Mouse (Mus musculus): ENCODE measurements around the gene Pepd. TPM values are rescaled to one million over a fixed set of nuclear protein-coding genes. Genes with fewer than 3 reads are reported as not detected.

Gene Pepd
- polyA plus RNA-seq, 1 experiment from 2014 or later: 63.7 TPM

DNA sequence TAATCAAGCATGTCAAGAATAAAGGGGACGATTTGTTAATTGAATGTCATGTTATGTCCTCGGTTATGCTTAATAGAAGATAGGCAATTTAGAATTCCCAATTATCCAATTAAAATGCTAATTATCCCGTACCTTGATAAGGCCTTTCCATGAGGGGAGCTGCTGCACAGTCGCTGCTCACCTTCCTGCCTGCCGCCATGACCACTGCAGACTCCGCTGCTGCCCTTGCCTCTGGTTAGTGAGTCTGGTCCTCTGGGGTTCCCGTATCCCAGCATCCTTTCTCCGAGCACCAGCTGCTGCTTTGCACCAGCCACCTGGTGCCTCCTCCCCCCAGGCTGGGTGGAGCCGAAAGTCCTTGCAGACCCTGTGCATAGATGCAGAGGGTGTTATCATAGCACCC lies 101.0 kb downstream of the Pepd start:
- 77% methylated on average over 9 of the region's 9 CpGs for WGBS

DNA sequence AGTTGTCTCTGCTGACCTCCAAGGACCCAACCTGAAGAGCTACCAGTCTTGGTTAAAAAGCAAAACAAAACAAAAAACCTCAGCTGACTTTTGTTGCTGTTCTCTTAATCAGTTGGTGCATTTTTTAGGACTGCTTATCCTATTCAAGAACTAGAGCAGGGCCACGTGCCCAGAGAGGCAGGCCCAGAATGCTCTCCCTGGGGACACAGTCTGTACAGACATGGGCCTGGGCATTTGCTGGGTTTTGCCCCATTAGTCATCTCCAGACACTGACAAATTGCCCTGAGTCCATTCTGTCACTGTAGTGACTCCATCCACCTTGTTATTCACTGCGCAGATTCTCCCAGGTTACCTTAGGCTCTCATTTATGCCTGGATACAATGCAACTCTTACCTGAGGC lies 103.1 kb downstream of the Pepd start:
- no peaks in the 10 kb centered on the region for H3K36me3 ChIP-seq (ENCODE audit: control insufficient read depth, insufficient read depth, low read length)
- no peak overlapping the region for H3K4me2 ChIP-seq (replicated peaks; ENCODE audit: low read depth, low read length)
- H3K9me3 ChIP-seq (ENCODE audit: control insufficient read depth, low read depth, low read length): no peaks in the 10 kb centered on the region
- H3K27ac ChIP-seq (ENCODE audit: low read length): no peak overlapping the region
- WGBS: 89% methylated on average over 2 of the region's 2 CpGs
- H3K9ac ChIP-seq (replicated peaks; ENCODE audit: low read depth, low read length): no peak overlapping the region
- no peak overlapping the region for H3K4me3 ChIP-seq (ENCODE audit: low read depth, low read length)
- H3K27me3 ChIP-seq (ENCODE audit: control insufficient read depth, insufficient read depth, low read length): no peaks in the 10 kb centered on the region
- no peaks in the 10 kb centered on the region for H3K4me1 ChIP-seq (ENCODE audit: control insufficient read depth, insufficient read depth, low read length)
- no peak for ATAC-seq (ENCODE audit: insufficient number of reproducible peaks, insufficient read depth, low FRiP score, low read depth)

More for the DNA sequence above, 101.0 kb downstream of the Pepd start:
- no peak for ATAC-seq (ENCODE audit: insufficient number of reproducible peaks, insufficient read depth, low FRiP score, low read depth)
- no peaks in the 10 kb centered on the region for H3K36me3 ChIP-seq (ENCODE audit: control insufficient read depth, insufficient read depth, low read length)
- no peak overlapping the region for H3K27ac ChIP-seq (ENCODE audit: low read length)
- H3K9me3 ChIP-seq (ENCODE audit: control insufficient read depth, low read depth, low read length): no peaks in the 10 kb centered on the region
- H3K9ac ChIP-seq (replicated peaks; ENCODE audit: low read depth, low read length): no peak overlapping the region
- H3K4me2 ChIP-seq (replicated peaks; ENCODE audit: low read depth, low read length): no peak overlapping the region
- no peaks in the 10 kb centered on the region for H3K4me1 ChIP-seq (ENCODE audit: control insufficient read depth, insufficient read depth, low read length)
- H3K27me3 ChIP-seq (ENCODE audit: control insufficient read depth, insufficient read depth, low read length): no peaks in the 10 kb centered on the region
- H3K4me3 ChIP-seq (ENCODE audit: low read depth, low read length): no peak overlapping the region

DNA sequence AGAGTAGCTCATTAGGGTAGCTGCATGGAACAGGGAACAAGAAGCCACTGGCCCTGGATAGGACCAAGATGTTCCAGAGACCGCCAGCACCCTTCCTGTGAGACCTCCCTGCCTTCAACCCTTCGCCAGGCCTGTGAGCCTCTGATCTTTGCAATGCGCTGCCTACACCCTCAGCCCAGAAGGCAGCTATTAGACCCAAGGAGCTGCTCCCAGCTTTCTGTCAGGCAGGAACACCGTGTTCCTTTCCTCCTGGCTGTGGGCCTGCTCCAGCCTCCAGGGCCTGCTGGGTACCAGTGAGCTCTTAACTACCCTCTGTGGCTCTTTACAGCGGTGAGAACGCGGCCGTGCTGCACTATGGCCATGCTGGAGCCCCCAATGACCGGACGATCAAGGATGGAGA lies 109.2 kb downstream of the Pepd start:
- ATAC-seq (ENCODE audit: insufficient number of reproducible peaks, insufficient read depth, low FRiP score, low read depth): no peak
- H3K36me3 ChIP-seq (ENCODE audit: control insufficient read depth, insufficient read depth, low read length): no peaks in the 10 kb centered on the region
- H3K27ac ChIP-seq (ENCODE audit: low read length): no peak overlapping the region
- no peaks in the 10 kb centered on the region for H3K27me3 ChIP-seq (ENCODE audit: control insufficient read depth, insufficient read depth, low read length)
- H3K9ac ChIP-seq (replicated peaks; ENCODE audit: low read depth, low read length): no peak overlapping the region
- no peak overlapping the region for H3K4me3 ChIP-seq (ENCODE audit: low read depth, low read length)
- 89% methylated on average over 10 of the region's 10 CpGs for WGBS
- H3K9me3 ChIP-seq (ENCODE audit: control insufficient read depth, low read depth, low read length): no peaks in the 10 kb centered on the region
- no peak overlapping the region for H3K4me2 ChIP-seq (replicated peaks; ENCODE audit: low read depth, low read length)
- H3K4me1 ChIP-seq (ENCODE audit: control insufficient read depth, insufficient read depth, low read length): no peaks in the 10 kb centered on the region

DNA sequence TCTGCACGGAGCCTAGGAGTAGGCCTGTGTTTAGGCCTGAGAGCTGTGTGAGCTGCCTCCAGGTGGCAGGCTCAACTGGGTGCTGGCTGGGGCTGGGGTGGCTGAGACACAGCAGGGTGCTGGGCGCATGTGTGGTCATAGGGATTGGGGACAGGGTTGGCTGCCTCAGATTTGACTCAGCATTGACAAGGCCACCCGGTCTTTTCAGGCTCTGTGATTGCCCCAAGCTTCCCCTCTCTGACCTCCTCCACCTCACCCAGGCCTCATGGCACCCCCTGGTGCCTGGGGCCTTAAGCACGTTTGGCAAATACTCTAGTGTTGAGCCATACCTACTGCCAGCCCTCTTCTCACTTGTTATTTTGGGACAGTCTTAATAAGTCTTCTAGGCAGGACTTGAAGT lies 111.1 kb downstream of the Pepd start:
- Histone ChIP-seq H3K9me3 (ENCODE audit: control insufficient read depth, low read depth, low read length) (no peaks in the 10 kb centered on the region), H3K36me3 (ENCODE audit: control insufficient read depth, insufficient read depth, low read length) (no peaks in the 10 kb centered on the region), H3K4me3 (ENCODE audit: low read depth, low read length) (no peak overlapping the region), H3K4me2 (replicated peaks; ENCODE audit: low read depth, low read length) (no peak overlapping the region), H3K27me3 (ENCODE audit: control insufficient read depth, insufficient read depth, low read length) (no peaks in the 10 kb centered on the region), H3K4me1 (ENCODE audit: control insufficient read depth, insufficient read depth, low read length) (no peaks in the 10 kb centered on the region), H3K9ac (replicated peaks; ENCODE audit: low read depth, low read length) (no peak overlapping the region), H3K27ac (ENCODE audit: low read length) (no peak overlapping the region)
- no peak for ATAC-seq (ENCODE audit: insufficient number of reproducible peaks, insufficient read depth, low FRiP score, low read depth)
- 83% methylated on average over 4 of the region's 4 CpGs for WGBS

DNA sequence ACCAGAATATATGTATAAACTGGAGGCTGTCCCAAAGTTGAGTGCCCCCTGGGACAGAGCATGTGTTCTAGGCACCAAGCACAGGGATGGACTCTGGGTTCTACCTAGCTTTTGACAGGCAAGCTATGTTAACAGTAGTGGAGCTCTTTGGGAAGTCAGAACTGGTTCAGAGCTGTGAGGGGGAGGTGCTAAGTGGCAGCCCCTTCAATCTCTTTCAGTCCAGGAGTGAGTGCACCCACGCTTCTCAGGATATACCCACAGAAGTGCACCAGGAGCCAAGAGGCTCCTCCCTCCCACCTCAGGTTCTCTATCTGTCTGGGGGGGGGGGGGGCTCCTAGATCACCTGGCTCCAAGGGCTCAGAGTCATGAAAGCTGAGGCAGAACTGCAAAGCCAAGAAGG lies 112.2 kb downstream of the Pepd start:
- no peak overlapping the region for H3K4me3 ChIP-seq (ENCODE audit: low read depth, low read length)
- no peaks in the 10 kb centered on the region for H3K27me3 ChIP-seq (ENCODE audit: control insufficient read depth, insufficient read depth, low read length)
- WGBS: 69% methylated on average over 1 of the region's 1 CpGs
- no peak overlapping the region for H3K4me2 ChIP-seq (replicated peaks; ENCODE audit: low read depth, low read length)
- H3K9ac ChIP-seq (replicated peaks; ENCODE audit: low read depth, low read length): no peak overlapping the region
- no peak for ATAC-seq (ENCODE audit: insufficient number of reproducible peaks, insufficient read depth, low FRiP score, low read depth)
- no peaks in the 10 kb centered on the region for H3K4me1 ChIP-seq (ENCODE audit: control insufficient read depth, insufficient read depth, low read length)
- no peaks in the 10 kb centered on the region for H3K36me3 ChIP-seq (ENCODE audit: control insufficient read depth, insufficient read depth, low read length)
- no peak overlapping the region for H3K27ac ChIP-seq (ENCODE audit: low read length)
- no peaks in the 10 kb centered on the region for H3K9me3 ChIP-seq (ENCODE audit: control insufficient read depth, low read depth, low read length)

DNA sequence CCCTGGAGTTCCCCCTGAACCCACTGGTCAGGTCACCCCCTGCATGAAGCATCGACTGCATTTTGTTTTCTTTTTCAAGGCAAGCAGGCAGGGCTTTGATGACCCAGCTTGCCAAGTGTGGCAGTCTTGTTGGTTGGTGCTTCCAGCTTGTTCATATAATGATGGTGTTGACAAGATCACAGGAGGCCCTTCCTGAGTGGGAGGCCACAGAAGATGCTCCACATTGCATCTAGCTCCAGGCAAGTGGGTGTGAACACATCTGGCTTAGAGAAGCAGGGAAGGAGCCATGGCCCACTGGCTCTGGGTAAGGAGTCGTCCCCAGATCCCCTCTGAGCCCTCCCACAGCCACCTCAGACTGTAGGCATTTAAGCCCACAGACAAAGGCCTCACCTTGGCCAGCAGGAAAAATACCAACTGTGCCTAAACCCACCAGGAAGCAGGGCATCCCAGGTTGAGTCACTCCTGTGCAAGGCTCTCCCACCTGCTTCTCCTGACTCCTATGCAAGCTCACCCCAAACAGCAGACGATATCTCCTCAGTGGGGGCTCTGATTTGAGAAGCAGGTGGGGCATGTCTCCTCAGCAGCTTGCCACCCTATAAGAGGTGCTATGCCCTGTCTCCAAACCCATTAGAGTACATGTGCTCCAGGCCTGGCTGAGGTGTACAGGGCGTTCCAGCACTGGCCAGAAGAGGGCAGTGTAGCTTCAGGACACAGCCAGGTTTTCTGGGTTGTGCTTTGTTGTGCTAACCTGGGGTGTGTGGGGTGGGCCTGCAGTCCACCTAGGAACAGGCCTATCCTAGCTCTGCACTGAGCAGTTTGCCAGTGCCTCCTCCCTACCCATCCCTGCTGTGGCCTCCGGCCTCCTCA lies 113.5 kb downstream of the Pepd start:
- Histone ChIP-seq H3K9me3 (ENCODE audit: control insufficient read depth, low read depth, low read length) (no peaks in the 10 kb centered on the region), H3K9ac (replicated peaks; ENCODE audit: low read depth, low read length) (no peak overlapping the region), H3K4me2 (replicated peaks; ENCODE audit: low read depth, low read length) (no peak overlapping the region), H3K4me3 (ENCODE audit: low read depth, low read length) (no peak overlapping the region), H3K27ac (ENCODE audit: low read length) (no peak overlapping the region), H3K36me3 (ENCODE audit: control insufficient read depth, insufficient read depth, low read length) (no peaks in the 10 kb centered on the region), H3K27me3 (ENCODE audit: control insufficient read depth, insufficient read depth, low read length) (no peaks in the 10 kb centered on the region), H3K4me1 (ENCODE audit: control insufficient read depth, insufficient read depth, low read length) (no peaks in the 10 kb centered on the region)
- ATAC-seq (ENCODE audit: insufficient number of reproducible peaks, insufficient read depth, low FRiP score, low read depth): peak; percentile 43; the same call in 1 of the 2 replicates
- WGBS: 44% methylated on average over 5 of the region's 5 CpGs

DNA sequence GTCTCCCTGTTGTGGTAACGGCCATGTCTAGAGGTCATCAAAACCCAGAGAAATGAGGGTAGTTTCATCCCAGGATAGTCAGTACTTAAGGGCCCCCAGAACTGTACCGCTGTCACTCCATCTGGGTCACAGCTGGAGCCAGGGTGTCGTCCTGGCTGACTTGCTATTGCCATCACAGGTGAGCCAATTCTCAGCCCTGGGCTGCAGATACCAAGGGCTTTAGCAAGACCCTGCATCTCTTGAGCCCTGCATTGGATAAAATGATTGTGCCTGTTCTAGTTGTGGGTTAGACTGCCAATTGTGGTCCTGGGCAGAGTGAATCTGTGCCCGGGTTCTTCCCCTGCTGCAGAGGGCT lies 114.1 kb downstream of the Pepd start:
- no peaks in the 10 kb centered on the region for H3K36me3 ChIP-seq (ENCODE audit: control insufficient read depth, insufficient read depth, low read length)
- H3K9ac ChIP-seq (replicated peaks; ENCODE audit: low read depth, low read length): no peak overlapping the region
- ATAC-seq (ENCODE audit: insufficient number of reproducible peaks, insufficient read depth, low FRiP score, low read depth): no peak
- WGBS: 75% methylated on average over 4 of the region's 4 CpGs
- H3K4me1 ChIP-seq (ENCODE audit: control insufficient read depth, insufficient read depth, low read length): no peaks in the 10 kb centered on the region
- H3K4me3 ChIP-seq (ENCODE audit: low read depth, low read length): no peak overlapping the region
- H3K27ac ChIP-seq (ENCODE audit: low read length): no peak overlapping the region
- no peaks in the 10 kb centered on the region for H3K27me3 ChIP-seq (ENCODE audit: control insufficient read depth, insufficient read depth, low read length)
- H3K9me3 ChIP-seq (ENCODE audit: control insufficient read depth, low read depth, low read length): no peaks in the 10 kb centered on the region
- no peak overlapping the region for H3K4me2 ChIP-seq (replicated peaks; ENCODE audit: low read depth, low read length)

DNA sequence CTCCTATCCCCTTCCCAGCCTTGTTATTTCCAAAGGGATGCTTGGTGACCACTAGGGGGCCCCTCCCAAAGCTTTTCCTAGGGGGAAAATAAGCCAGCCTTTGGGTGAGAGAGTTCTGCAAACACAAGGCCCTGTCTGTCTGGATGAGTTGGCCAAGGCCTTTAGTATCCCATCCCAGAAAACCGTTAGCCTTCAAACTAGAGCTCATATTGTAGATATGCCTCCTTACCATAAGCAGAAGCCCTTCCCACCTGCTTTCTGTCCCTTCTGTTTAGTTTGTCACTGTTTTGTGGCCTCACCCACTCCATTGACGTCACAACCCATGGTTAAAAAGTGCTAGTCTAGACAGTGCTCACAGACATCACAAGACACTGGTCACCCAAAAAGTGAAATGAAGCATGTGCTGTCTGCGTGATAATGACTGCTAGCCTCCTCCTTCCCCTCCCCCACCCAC lies 114.7 kb downstream of the Pepd start:
- H3K9ac ChIP-seq (replicated peaks; ENCODE audit: low read depth, low read length): no peak overlapping the region
- H3K27ac ChIP-seq (ENCODE audit: low read length): no peak overlapping the region
- 72% methylated on average over 3 of the region's 3 CpGs for WGBS
- H3K4me2 ChIP-seq (replicated peaks; ENCODE audit: low read depth, low read length): no peak overlapping the region
- no peaks in the 10 kb centered on the region for H3K4me1 ChIP-seq (ENCODE audit: control insufficient read depth, insufficient read depth, low read length)
- H3K4me3 ChIP-seq (ENCODE audit: low read depth, low read length): no peak overlapping the region
- no peaks in the 10 kb centered on the region for H3K27me3 ChIP-seq (ENCODE audit: control insufficient read depth, insufficient read depth, low read length)
- no peak for ATAC-seq (ENCODE audit: insufficient number of reproducible peaks, insufficient read depth, low FRiP score, low read depth)
- H3K36me3 ChIP-seq (ENCODE audit: control insufficient read depth, insufficient read depth, low read length): no peaks in the 10 kb centered on the region
- no peaks in the 10 kb centered on the region for H3K9me3 ChIP-seq (ENCODE audit: control insufficient read depth, low read depth, low read length)

All from stomach, embryonic 14.5 days (tissue).